Mouse (Mus musculus) cerebellum, adult 18-20 months (tissue): ENCODE results near the gene Mgst3.

Source experiments
- DNase-seq, 2 experiments: peaks; one replicate each; pipeline ENCODE4 v3.0.0; 2021

Mgst3 gene

GRCm38 (mm10) chr1:167387310-167387709 lies 6.3 kb downstream of the Mgst3 start:
- no peak for DNase-seq

GRCm38 (mm10) chr1:167386466-167386865 lies 7.2 kb downstream of the Mgst3 start:
- no peak for DNase-seq

- no peak for DNase-seq
Measured at GRCm38 (mm10) chr1:167385636-167386035, 8.0 kb downstream of the Mgst3 start.

- DNase-seq: no peak
Measured at GRCm38 (mm10) chr1:167385211-167385610, 8.4 kb downstream of the Mgst3 start.

GRCm38 (mm10) chr1:167384156-167384555 lies 9.5 kb downstream of the Mgst3 start:
- DNase-seq: no peak

GRCm38 (mm10) chr1:167383178-167383577 lies 10.5 kb downstream of the Mgst3 start:
- no peak for DNase-seq

- no peak for DNase-seq
Measured at GRCm38 (mm10) chr1:167382763-167383162, 10.9 kb downstream of the Mgst3 start.

- no peak for DNase-seq
Measured at GRCm38 (mm10) chr1:167382316-167382715, 11.3 kb downstream of the Mgst3 start.

GRCm38 (mm10) chr1:167381050-167382015 lies 12.3 kb downstream of the Mgst3 start:
- DNase-seq: no peak

- DNase-seq: no peak
Measured at GRCm38 (mm10) chr1:167380223-167380622, 13.4 kb downstream of the Mgst3 start.

GRCm38 (mm10) chr1:167379751-167380150 lies 13.9 kb downstream of the Mgst3 start:
- no peak for DNase-seq

GRCm38 (mm10) chr1:167378019-167378418 lies 15.6 kb downstream of the Mgst3 start:
- DNase-seq: no peak

GRCm38 (mm10) chr1:167374942-167375341 lies 18.7 kb downstream of the Mgst3 start:
- DNase-seq: no peak

GRCm38 (mm10) chr1:167374003-167374784 lies 19.4 kb downstream of the Mgst3 start:
- no peak for DNase-seq

- no peak for DNase-seq
Measured at GRCm38 (mm10) chr1:167372739-167373138, 20.9 kb downstream of the Mgst3 start.

- DNase-seq: peak; percentile 82 to 88
Measured at GRCm38 (mm10) chr1:167369905-167370304, 23.7 kb downstream of the Mgst3 start.

GRCm38 (mm10) chr1:167368513-167368912 lies 25.1 kb downstream of the Mgst3 start:
- DNase-seq: no peak

GRCm38 (mm10) chr1:167368018-167368417 lies 25.6 kb downstream of the Mgst3 start:
- DNase-seq: no peak

GRCm38 (mm10) chr1:167366621-167367020 lies 27.0 kb downstream of the Mgst3 start:
- no peak for DNase-seq

GRCm38 (mm10) chr1:167365808-167366207 lies 27.8 kb downstream of the Mgst3 start:
- DNase-seq: no peak

GRCm38 (mm10) chr1:167363322-167363721 lies 30.3 kb downstream of the Mgst3 start:
- no peak for DNase-seq

- DNase-seq: no peak
Measured at GRCm38 (mm10) chr1:167362819-167363218, 30.8 kb downstream of the Mgst3 start.

GRCm38 (mm10) chr1:167360268-167360667 lies 33.4 kb downstream of the Mgst3 start:
- no peak for DNase-seq

- no peak for DNase-seq
Measured at GRCm38 (mm10) chr1:167358731-167359130, 34.9 kb downstream of the Mgst3 start.
